Mouse (Mus musculus) ES-E14 (cell line): ENCODE data around the gene Cartpt.
"Not testable (repeated sequence)": the region's sequence is repeated elsewhere in the genome, so short reads cannot be mapped to it uniquely, and the experiment has no call there.

ENCODE experiments used
- CHD2 ChIP-seq: IDR thresholded peaks from 2 replicates; pipeline ENCODE4 v1.6.1; 2014; ENCODE audit warnings: mild to moderate bottlenecking, low read depth, low read length, inconsistent platforms
- ZNF384 ChIP-seq: IDR thresholded peaks from 2 replicates; pipeline ENCODE4 v1.6.1; 2012; ENCODE audit warnings: low read depth, low read length, inconsistent platforms

DNA sequence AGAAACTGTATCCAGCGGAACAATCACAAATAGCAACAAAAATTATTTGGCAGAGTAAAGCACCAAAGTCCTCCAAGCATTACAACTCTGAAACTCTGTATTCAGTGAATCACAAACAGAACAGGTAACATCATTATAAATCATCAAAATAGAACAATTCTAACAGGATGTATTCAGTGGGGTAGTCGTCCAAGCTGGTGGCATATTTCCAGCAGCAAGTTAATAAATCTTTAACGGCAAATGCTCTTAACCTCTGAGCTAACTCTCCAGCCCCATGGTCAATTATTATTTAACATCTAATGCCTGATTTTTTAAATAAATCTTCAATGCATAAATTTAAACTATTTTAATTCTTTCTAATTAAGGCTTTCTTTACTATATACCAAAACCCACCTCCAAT, 48.5 kb downstream of the Cartpt start:
- TF ChIP-seq CHD2, ZNF384: not testable (repeated sequence)
